Mouse (Mus musculus): Measurements from ENCODE around the gene Tlr4.

The Tlr4 gene

GRCm38 (mm10) chr4:66900126-66900525 lies 72.7 kb downstream of the Tlr4 start:
- no peak for DNase-seq (ENCODE audit: low spot score)

- no peak for DNase-seq (ENCODE audit: low spot score)
Observed at GRCm38 (mm10) chr4:66901498-66901897, 74.1 kb downstream of the Tlr4 start.

GRCm38 (mm10) chr4:66908376-66908775 lies 81.0 kb downstream of the Tlr4 start:
- no peak for DNase-seq (ENCODE audit: low spot score)

- DNase-seq (ENCODE audit: low spot score) = no peak
Observed at GRCm38 (mm10) chr4:66919630-66920372, 92.4 kb downstream of the Tlr4 start.

- peak; percentile 59 for DNase-seq (ENCODE audit: low spot score)
Observed at GRCm38 (mm10) chr4:66923616-66924276, 96.4 kb downstream of the Tlr4 start.

GRCm38 (mm10) chr4:66926066-66926465 lies 98.7 kb downstream of the Tlr4 start:
- DNase-seq (ENCODE audit: low spot score) = no peak

GRCm38 (mm10) chr4:66927537-66928088 lies 100.2 kb downstream of the Tlr4 start:
- DNase-seq (ENCODE audit: low spot score) = no peak

- no peak for DNase-seq (ENCODE audit: low spot score)
Observed at GRCm38 (mm10) chr4:66938489-66939061, 111.2 kb downstream of the Tlr4 start.

- no peak for DNase-seq (ENCODE audit: low spot score)
Observed at GRCm38 (mm10) chr4:66941894-66942293, 114.5 kb downstream of the Tlr4 start.

- DNase-seq (ENCODE audit: low spot score) = no peak
Observed at GRCm38 (mm10) chr4:66943699-66944098, 116.3 kb downstream of the Tlr4 start.

GRCm38 (mm10) chr4:66947657-66948056 lies 120.3 kb downstream of the Tlr4 start:
- DNase-seq (ENCODE audit: low spot score) = no peak

- DNase-seq (ENCODE audit: low spot score) = no peak
Observed at GRCm38 (mm10) chr4:66974918-66975317, 147.5 kb downstream of the Tlr4 start.
